Mouse (Mus musculus) layer of hippocampus, adult 2 months (tissue): Measurements from ENCODE around the gene Trpv4. TPM values are rescaled to one million over a fixed set of nuclear protein-coding genes. Genes with fewer than 3 reads are reported as not detected.

Experiments used
- DNase-seq, 2 experiments: peaks; one replicate each; pipeline ENCODE4 v3.0.0; 2022; ENCODE audit warnings: low spot score in 2 of 2
- H3K27ac ChIP-seq: fragments of 200-600 bp; 2 replicates; pipeline ENCODE4 v1.8.1; 2022
- H3K4me3 ChIP-seq: fragments of 200-600 bp; 2 replicates; pipeline ENCODE4 v1.8.1; 2022; ENCODE audit warnings: mild to moderate bottlenecking
- CTCF ChIP-seq: fragments of 200-600 bp; conservative IDR thresholded peaks from 2 replicates; pipeline ENCODE4 v1.8.1; 2022; ENCODE audit warnings: antibody characterized with exemption, mild to moderate bottlenecking, moderate library complexity
- total RNA-seq, 2 experiments: library from RNA; stranded (reverse); gene quantifications; 2 replicates each; pipeline ENCODE4 v1.2.3; 2021

The Trpv4 gene
- total RNA-seq, 2 experiments from 2014 or later: 2.0 to 2.3 TPM

GRCm38 (mm10) chr5:114661029-114661428 lies 2.8 kb upstream of the Trpv4 start:
- DNase-seq: no peak
- no peak overlapping the region for H3K4me3 ChIP-seq
- no peak for TF ChIP-seq CTCF
- H3K27ac ChIP-seq: no peak overlapping the region

- Histone ChIP-seq H3K27ac (no peak overlapping the region), H3K4me3 (no peak overlapping the region; the same call in 1 of the 2 replicates)
- DNase-seq: no peak
- TF ChIP-seq CTCF: no peak
Observed at GRCm38 (mm10) chr5:114657426-114657825, 795 bp downstream of the Trpv4 start.

GRCm38 (mm10) chr5:114656305-114656704 lies 1.9 kb downstream of the Trpv4 start:
- Histone ChIP-seq H3K4me3 (no peak overlapping the region), H3K27ac (no peak overlapping the region)
- DNase-seq: no peak
- no peak for TF ChIP-seq CTCF

GRCm38 (mm10) chr5:114655721-114656120 lies 2.5 kb downstream of the Trpv4 start:
- no peak for DNase-seq
- TF ChIP-seq CTCF: no peak
- Histone ChIP-seq H3K27ac (no peak overlapping the region), H3K4me3 (no peak overlapping the region)

GRCm38 (mm10) chr5:114653656-114654437 lies 4.4 kb downstream of the Trpv4 start:
- no peak overlapping the region for H3K4me3 ChIP-seq
- DNase-seq: no peak
- H3K27ac ChIP-seq: no peak overlapping the region
- TF ChIP-seq CTCF: no peak

GRCm38 (mm10) chr5:114651449-114651848 lies 6.8 kb downstream of the Trpv4 start:
- H3K4me3 ChIP-seq: no peak overlapping the region
- no peak overlapping the region for H3K27ac ChIP-seq
- TF ChIP-seq CTCF: no peak
- no peak for DNase-seq

GRCm38 (mm10) chr5:114651002-114651401 lies 7.2 kb downstream of the Trpv4 start:
- TF ChIP-seq CTCF: no peak
- Histone ChIP-seq H3K4me3 (no peak overlapping the region), H3K27ac (no peak overlapping the region)
- no peak for DNase-seq

GRCm38 (mm10) chr5:114648728-114649311 lies 9.4 kb downstream of the Trpv4 start:
- Histone ChIP-seq H3K4me3 (no peak overlapping the region), H3K27ac (no peak overlapping the region)
- no peak for TF ChIP-seq CTCF
- no peak for DNase-seq

- H3K4me3 ChIP-seq: peak overlapping the region; percentile 42
- no peak for DNase-seq
- no peak for TF ChIP-seq CTCF
- H3K27ac ChIP-seq: no peak overlapping the region
Observed at GRCm38 (mm10) chr5:114647211-114647974, 10.8 kb downstream of the Trpv4 start.

- no peak overlapping the region for H3K4me3 ChIP-seq
- no peak for TF ChIP-seq CTCF
- no peak for DNase-seq
- H3K27ac ChIP-seq: no peak overlapping the region
Observed at GRCm38 (mm10) chr5:114645916-114646315, 12.3 kb downstream of the Trpv4 start.

GRCm38 (mm10) chr5:114644918-114645317 lies 13.3 kb downstream of the Trpv4 start:
- no peak overlapping the region for H3K4me3 ChIP-seq
- TF ChIP-seq CTCF: no peak
- DNase-seq: no peak
- H3K27ac ChIP-seq: no peak overlapping the region

GRCm38 (mm10) chr5:114640809-114641208 lies 17.4 kb downstream of the Trpv4 start:
- Histone ChIP-seq H3K27ac (no peak overlapping the region), H3K4me3 (no peak overlapping the region)
- no peak for DNase-seq
- TF ChIP-seq CTCF: no peak

- no peak for TF ChIP-seq CTCF
- no peak for DNase-seq
Observed at GRCm38 (mm10) chr5:114639645-114639957, 18.6 kb downstream of the Trpv4 start.

More at GRCm38 (mm10) chr5:114639645-114639957, 18.6 kb downstream of the Trpv4 start:
- Histone ChIP-seq H3K4me3 (no peak overlapping the region; the same call in 1 of the 2 replicates), H3K27ac (no peak overlapping the region)
